Mouse (Mus musculus) small intestine, adult 2 months (tissue): ENCODE measurements around the gene Bcl2l12.

Experiments
- CTCF ChIP-seq: fragments of 200-500 bp; IDR thresholded peaks from 2 replicates; pipeline ENCODE4 v1.5.1; 2012; ENCODE audit warnings: low read depth, mild to moderate bottlenecking, control low read depth, inconsistent platforms, low read length, moderate library complexity, mixed read lengths; ENCODE audit not compliant: insufficient replicate concordance, insufficient read length; ENCODE audit errors: extremely low read depth
- POLR2A ChIP-seq: fragments of 200-500 bp; IDR thresholded peaks from 2 replicates; pipeline ENCODE4 v1.6.1; 2012; ENCODE audit warnings: low read depth, mild to moderate bottlenecking, control low read depth, inconsistent platforms, low read length, moderate library complexity

DNA sequence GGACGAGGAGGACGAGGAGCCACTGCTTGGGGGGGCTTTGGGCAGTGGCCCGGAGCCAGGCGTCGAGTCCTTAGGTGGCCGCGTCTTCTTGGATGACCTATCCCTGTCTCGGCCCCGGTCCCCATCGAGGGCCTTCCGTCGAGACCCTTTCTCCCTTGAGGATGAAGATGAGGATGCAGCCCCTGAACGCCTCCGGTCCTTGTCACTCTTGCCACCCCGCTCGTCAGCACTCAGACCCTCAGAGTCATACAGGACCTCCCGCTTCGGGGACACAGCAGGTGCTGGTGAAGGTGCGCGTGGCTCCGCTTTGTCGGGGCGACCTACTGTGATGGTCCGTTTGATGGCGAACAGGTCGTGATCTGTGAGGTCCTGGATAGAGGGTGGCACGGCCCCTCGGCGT lies 8.6 kb upstream of the Bcl2l12 start:
- TF ChIP-seq POLR2A (no peak), CTCF (no peak)
